Mouse (Mus musculus) cortical plate, adult 2 months (tissue): ENCODE data around the gene Cdk14. TPM values are rescaled to one million over a fixed set of nuclear protein-coding genes. Genes with fewer than 3 reads are reported as not detected.

ENCODE experiments used
- H3K27ac ChIP-seq: fragments of 200-500 bp; 2 replicates; pipeline ENCODE4 v1.5.1; 2012; ENCODE audit warnings: low read length, control low read depth, inconsistent platforms; ENCODE audit not compliant: insufficient read depth
- H3K4me1 ChIP-seq: fragments of 200-500 bp; 2 replicates; pipeline ENCODE4 v1.6.1; 2011; ENCODE audit warnings: low read length; ENCODE audit not compliant: control insufficient read depth, insufficient read depth
- H3K4me3 ChIP-seq: fragments of 200-500 bp; 2 replicates; pipeline ENCODE4 v1.5.1; 2011; ENCODE audit warnings: mild to moderate bottlenecking, low read length, control low read depth; ENCODE audit not compliant: insufficient read depth
- CTCF ChIP-seq: fragments of 200-500 bp; IDR thresholded peaks from 2 replicates; pipeline ENCODE4 v1.5.1; 2011; ENCODE audit warnings: mild to moderate bottlenecking, control low read depth, low read length; ENCODE audit not compliant: insufficient read depth; ENCODE audit errors: extremely low read depth
- POLR2A ChIP-seq: fragments of 200-500 bp; IDR thresholded peaks from 2 replicates; pipeline ENCODE4 v1.6.1; 2011; ENCODE audit warnings: mild to moderate bottlenecking, low read length, control low read depth; ENCODE audit not compliant: insufficient read depth; ENCODE audit errors: extremely low read depth
- polyA plus RNA-seq: library from polyadenylated mRNA; depleted of rRNA; stranded (reverse); fragments of >200 nt; gene quantifications from 2 replicates; pipeline ENCODE4 v1.2.3, GENCODE M21; 2012

Cdk14 gene
- polyA plus RNA-seq, 1 experiment, result 89.5 TPM

- Histone ChIP-seq H3K4me1 (no peaks in the 10 kb centered on the region), H3K27ac (no peak overlapping the region), H3K4me3 (no peak overlapping the region)
- TF ChIP-seq CTCF, result no peak
- TF ChIP-seq POLR2A, result no peak
Measured at GRCm38 (mm10) chr5:4776495-4776894, 643.6 kb downstream of the Cdk14 start.

- H3K27ac ChIP-seq, result no peak overlapping the region
- TF ChIP-seq POLR2A (no peak), CTCF (no peak)
- H3K4me3 ChIP-seq, result no peak overlapping the region
- H3K4me1 ChIP-seq, result no peaks in the 10 kb centered on the region
Measured at GRCm38 (mm10) chr5:4773090-4773772, 646.9 kb downstream of the Cdk14 start.

GRCm38 (mm10) chr5:4770609-4771008 lies 649.5 kb downstream of the Cdk14 start:
- TF ChIP-seq POLR2A (no peak), CTCF (no peak)
- Histone ChIP-seq H3K27ac (no peak overlapping the region), H3K4me3 (no peak overlapping the region), H3K4me1 (no peaks in the 10 kb centered on the region)

- no peak for TF ChIP-seq POLR2A
- H3K27ac ChIP-seq, result no peak overlapping the region
- H3K4me1 ChIP-seq, result no peaks in the 10 kb centered on the region
- H3K4me3 ChIP-seq, result no peak overlapping the region
Measured at GRCm38 (mm10) chr5:4767896-4768295, 652.2 kb downstream of the Cdk14 start.

- no peaks in the 10 kb centered on the region for H3K4me1 ChIP-seq
- no peak for TF ChIP-seq POLR2A
- TF ChIP-seq CTCF, result no peak
- no peak overlapping the region for H3K4me3 ChIP-seq
- no peak overlapping the region for H3K27ac ChIP-seq
Measured at GRCm38 (mm10) chr5:4766719-4767118, 653.4 kb downstream of the Cdk14 start.

- Histone ChIP-seq H3K4me3 (no peak overlapping the region), H3K4me1 (no peaks in the 10 kb centered on the region; the same call in 1 of the 2 replicates), H3K27ac (no peak overlapping the region)
- TF ChIP-seq CTCF, result no peak
Measured at GRCm38 (mm10) chr5:4761891-4762290, 658.2 kb downstream of the Cdk14 start.

GRCm38 (mm10) chr5:4758331-4759080 lies 661.6 kb downstream of the Cdk14 start:
- TF ChIP-seq POLR2A (no peak), CTCF (no peak)
- H3K27ac ChIP-seq, result no peak overlapping the region
- peaks cover 1% of the 10 kb centered on the region; the same call in 1 of the 2 replicates for H3K4me1 ChIP-seq
- H3K4me3 ChIP-seq, result peak overlapping the region; percentile 53

- H3K4me3 ChIP-seq, result peak within 1 kb of the TSS; percentile 53
- peak within 1 kb of the TSS; percentile 76; the same call in 1 of the 2 replicates for H3K27ac ChIP-seq
- TF ChIP-seq CTCF, result no peak
- TF ChIP-seq POLR2A, result peak; percentile 49
- H3K4me1 ChIP-seq, result peaks cover 1% of the 10 kb centered on the region; the same call in 1 of the 2 replicates
Measured at GRCm38 (mm10) chr5:4757902-4758301, 662.2 kb downstream of the Cdk14 start, which contains the start of gene Fzd1. Gene Fzd1 (minus strand): TSS chr5:4758035.

GRCm38 (mm10) chr5:4756871-4757711 lies 663.0 kb downstream of the Cdk14 start:
- H3K4me3 ChIP-seq, result peak overlapping the region; percentile 53
- H3K4me1 ChIP-seq, result peaks cover 1% of the 10 kb centered on the region; the same call in 1 of the 2 replicates
- peak overlapping the region; percentile 76; the same call in 1 of the 2 replicates for H3K27ac ChIP-seq
- no peak for TF ChIP-seq POLR2A
- no peak for TF ChIP-seq CTCF
